Mouse (Mus musculus) midbrain, embryonic 11.5 days (tissue): ENCODE data around the gene Itgad. TPM values are rescaled to one million over a fixed set of nuclear protein-coding genes. Genes with fewer than 3 reads are reported as not detected.

Source experiments
- ATAC-seq: fragments of 200-750 bp; cut with Nextera tagmentation; 2 replicates; pipeline ENCODE4 v1.8.0; 2017; ENCODE audit warnings: moderate TSS enrichment, moderate library complexity; ENCODE audit not compliant: low FRiP score
- DNase-seq: peaks from one replicate; pipeline ENCODE4 v3.0.0; 2015; ENCODE audit warnings: low spot score; ENCODE audit errors: missing footprints
- H3K27ac ChIP-seq: fragments of 300-500 bp; sonication (generic); 2 replicates; pipeline ENCODE4 v1.5.1; 2014; ENCODE audit warnings: low read depth, low read length
- H3K27me3 ChIP-seq: fragments of 300-500 bp; sonication (generic); 2 replicates; pipeline ENCODE4 v1.6.1; 2014; ENCODE audit warnings: mild to moderate bottlenecking, low read length, moderate library complexity, mixed read lengths; ENCODE audit not compliant: control insufficient read depth, insufficient read depth
- H3K36me3 ChIP-seq: fragments of 300-500 bp; sonication (generic); 2 replicates; pipeline ENCODE4 v1.6.1; 2014; ENCODE audit warnings: mild to moderate bottlenecking, low read length, moderate library complexity, mixed read lengths; ENCODE audit not compliant: control insufficient read depth, insufficient read depth
- H3K4me1 ChIP-seq: fragments of 300-500 bp; sonication (generic); 2 replicates; pipeline ENCODE4 v1.6.1; 2014; ENCODE audit warnings: low read length; ENCODE audit not compliant: control insufficient read depth, insufficient read depth
- H3K4me2 ChIP-seq: fragments of 300-500 bp; sonication (generic); 2 replicates; pipeline ENCODE4 v1.6.1; 2014; ENCODE audit warnings: mild to moderate bottlenecking, moderate library complexity
- H3K4me3 ChIP-seq: fragments of 300-500 bp; sonication (generic); 2 replicates; pipeline ENCODE4 v1.5.1; 2014; ENCODE audit warnings: low read depth, low read length
- H3K9ac ChIP-seq: fragments of 300-500 bp; sonication (generic); 2 replicates; pipeline ENCODE4 v1.6.1; 2014; ENCODE audit warnings: low read length
- H3K9me3 ChIP-seq: fragments of 300-500 bp; sonication (generic); 2 replicates; pipeline ENCODE4 v1.6.1; 2016; ENCODE audit warnings: low read length; ENCODE audit not compliant: control insufficient read depth
- WGBS: fragments of 180-500 bp; shearing (Covaris S2); extraction: QIAGEN DNeasy Blood & Tissue Kit; methylation state at CpG from one replicate; pipeline ENCODE4 v1.1.7; 2014; 5-methylcytosine and 5-hydroxymethylcytosine counted together
- polyA plus RNA-seq: library from polyadenylated mRNA; unstranded; fragments of >200 nt; fragmentation: Nextera tagmentation; extraction: Ambion mirVana; gene quantifications from 2 replicates; pipeline ENCODE4 v1.2.1, GENCODE M21; 2014

Itgad gene
- polyA plus RNA-seq, 1 experiment from 2014 or later: not detected

DNA sequence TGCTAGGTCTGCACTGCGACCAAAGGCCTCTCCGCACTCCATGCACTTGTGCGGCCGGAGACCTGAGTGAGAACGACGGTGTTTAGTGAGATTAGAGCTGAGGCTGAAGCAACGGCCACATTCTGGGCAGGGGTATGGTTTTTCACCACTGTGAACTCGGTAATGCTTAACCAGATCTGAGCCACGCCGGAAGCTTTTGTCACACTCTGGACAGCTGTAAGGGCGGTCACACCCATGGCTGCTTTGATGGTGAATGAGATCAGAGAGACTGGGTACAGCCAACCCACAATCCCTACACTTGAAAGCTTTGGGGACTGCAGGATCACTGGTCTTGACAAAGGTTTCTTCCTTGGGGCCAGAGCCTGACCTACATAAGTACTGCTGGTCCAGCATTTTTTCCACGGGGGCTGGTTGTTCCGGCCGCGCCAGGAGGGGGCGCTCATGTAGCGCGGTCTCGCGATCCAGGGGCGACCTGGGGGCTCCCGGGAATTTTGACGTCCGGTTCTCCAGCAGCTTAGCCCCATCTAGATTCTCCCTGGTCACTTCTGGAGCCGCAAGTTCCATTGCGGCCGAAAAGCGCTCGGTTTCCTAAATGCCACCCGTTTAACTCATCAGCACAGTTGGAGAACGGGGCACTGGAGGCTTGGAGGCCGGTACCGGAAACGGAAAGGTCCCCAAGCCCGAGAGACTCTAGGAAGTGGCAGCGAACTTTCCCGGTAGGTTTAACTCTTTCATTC, 82.8 kb downstream of the Itgad start, which contains the start of gene Armc5:
Gene Armc5 (plus strand): TSS at position 487 of the 737 bp plus-strand sequence.
- H3K4me2 ChIP-seq: peak within 1 kb of the TSS; percentile 89
- 26% methylated on average over 37 of the region's 37 CpGs for WGBS
- ATAC-seq: peak; percentile 16; the same call in 1 of the 2 replicates

DNA sequence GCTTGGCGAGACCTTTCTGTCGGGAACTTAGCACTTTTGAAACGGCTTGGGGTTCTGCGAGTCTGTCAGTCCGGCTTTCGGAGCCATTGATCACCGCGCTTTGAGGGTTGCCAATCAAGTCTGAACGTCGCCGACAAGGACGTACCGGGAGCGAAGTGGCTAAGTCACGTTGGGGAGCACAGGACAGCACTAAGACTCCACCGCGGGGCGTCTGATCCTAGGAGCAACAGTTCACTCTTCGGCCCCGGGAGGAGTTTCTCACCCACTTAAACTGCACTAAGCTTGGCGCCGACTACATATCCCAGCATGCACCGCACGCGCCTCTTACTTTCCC, 83.4 kb downstream of the Itgad start:
- Histone ChIP-seq H3K9ac (peak overlapping the region; percentile 85), H3K9me3 (no peaks in the 10 kb centered on the region), H3K4me1 (0 out of 2 replicates have a peak, but pooled peaks cover 3% of the 10 kb centered on the region), H3K36me3 (peaks cover 4% of the 10 kb centered on the region; the same call in 1 of the 2 replicates), H3K27me3 (no peaks in the 10 kb centered on the region), H3K27ac (peak overlapping the region; percentile 91; the same call in 1 of the 2 replicates), H3K4me3 (peak overlapping the region; percentile 72), H3K4me2 (peak overlapping the region; percentile 89)
- ATAC-seq (peak; percentile 49; the same call in 1 of the 2 replicates), DNase-seq (no peak)
- under 1% methylated on average over 25 of the region's 25 CpGs for WGBS

More for the DNA sequence above, 82.8 kb downstream of the Itgad start, which contains the start of gene Armc5:
- H3K36me3 ChIP-seq: peaks cover 4% of the 10 kb centered on the region; the same call in 1 of the 2 replicates
- H3K27me3 ChIP-seq: no peaks in the 10 kb centered on the region
- H3K4me3 ChIP-seq: peak within 1 kb of the TSS; percentile 72
- H3K9ac ChIP-seq: peak within 1 kb of the TSS; percentile 85
- no peaks in the 10 kb centered on the region for H3K9me3 ChIP-seq
- DNase-seq: peak; percentile 99
- H3K4me1 ChIP-seq: 0 out of 2 replicates have a peak, but pooled peaks cover 3% of the 10 kb centered on the region
- H3K27ac ChIP-seq: peak within 1 kb of the TSS; percentile 91

DNA sequence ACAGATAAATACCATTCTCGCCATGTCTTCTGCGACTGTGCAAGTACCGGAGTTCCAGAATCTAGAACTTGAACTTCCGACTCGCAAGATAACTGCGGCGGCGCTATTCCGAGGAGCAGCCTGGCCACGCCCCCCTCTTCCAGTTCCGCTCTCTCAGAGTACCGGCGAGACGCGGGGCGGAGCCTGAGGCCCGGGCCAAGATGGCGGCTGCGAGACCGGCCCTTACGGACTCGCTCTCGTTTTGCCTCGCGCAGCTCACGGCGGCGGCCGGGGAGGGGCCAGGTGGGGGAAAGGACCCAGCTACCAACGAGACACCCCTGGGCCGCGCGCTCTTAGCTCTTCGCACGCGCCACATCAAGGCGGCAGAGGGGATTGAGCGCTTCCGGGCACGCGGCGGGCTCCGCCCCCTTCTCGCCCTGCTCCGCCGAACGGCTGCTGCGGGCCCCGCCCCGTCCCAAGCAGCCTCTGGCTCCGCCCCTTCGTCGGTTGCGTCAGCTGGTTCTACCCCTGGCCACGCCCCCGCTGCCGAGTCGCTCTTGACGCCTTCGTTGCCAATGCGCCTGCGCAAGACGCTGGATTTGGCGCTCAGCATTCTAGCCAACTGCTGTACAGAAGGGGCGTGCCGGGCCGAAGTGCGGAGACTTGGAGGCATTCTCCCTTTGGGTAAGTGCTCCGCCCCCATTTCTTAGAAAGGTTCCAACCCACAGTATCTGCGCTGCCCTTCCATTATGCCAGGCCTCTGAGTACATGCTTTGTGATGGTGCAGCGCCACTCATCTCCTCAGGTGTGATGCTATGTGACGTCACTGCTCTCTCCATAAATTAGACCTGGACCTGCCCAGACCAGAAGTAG, 84.0 kb downstream of the Itgad start, which contains the start of gene 9130023H24Rik:
Gene 9130023H24Rik (minus strand): TSS at position 105 of the 852 bp plus-strand sequence.
- peak within 1 kb of the TSS; percentile 72 for H3K4me3 ChIP-seq
- WGBS: under 1% methylated on average over 72 of the region's 72 CpGs
- DNase-seq (peak; percentile 100), ATAC-seq (peak; percentile 93)
- no peaks in the 10 kb centered on the region for H3K9me3 ChIP-seq
- H3K27me3 ChIP-seq: no peaks in the 10 kb centered on the region
- peak within 1 kb of the TSS; percentile 89 for H3K4me2 ChIP-seq
- H3K4me1 ChIP-seq: 0 out of 2 replicates have a peak, but pooled peaks cover 3% of the 10 kb centered on the region
- H3K36me3 ChIP-seq: peaks cover 6% of the 10 kb centered on the region; the same call in 1 of the 2 replicates
- H3K9ac ChIP-seq: peak within 1 kb of the TSS; percentile 85
- peak within 1 kb of the TSS; percentile 91 for H3K27ac ChIP-seq

DNA sequence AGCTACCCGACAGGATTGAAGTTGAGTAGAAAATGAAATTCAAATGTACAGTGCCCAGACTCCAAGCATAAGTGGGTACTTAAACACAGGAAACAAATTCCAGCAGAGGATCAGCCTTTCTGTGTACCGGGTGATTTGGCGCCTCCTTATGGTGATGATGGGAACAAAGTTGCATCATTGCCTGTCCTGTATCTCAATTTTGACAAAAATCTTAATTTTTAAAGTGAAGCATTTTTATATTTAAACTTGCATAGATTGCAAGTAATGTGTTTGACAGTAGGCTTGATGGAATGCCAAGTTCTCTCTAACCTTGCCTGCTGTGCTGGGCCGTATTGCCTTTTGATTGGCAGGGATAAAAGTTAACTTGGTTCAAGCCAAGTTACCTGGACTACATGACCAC, 84.8 kb downstream of the Itgad start:
- DNase-seq: peak; percentile 90
- Histone ChIP-seq H3K27ac (no peak overlapping the region), H3K9ac (no peak overlapping the region), H3K27me3 (no peaks in the 10 kb centered on the region), H3K4me3 (peak overlapping the region; percentile 72), H3K4me1 (0 out of 2 replicates have a peak, but pooled peaks cover 3% of the 10 kb centered on the region), H3K9me3 (no peaks in the 10 kb centered on the region), H3K36me3 (peaks cover 6% of the 10 kb centered on the region; the same call in 1 of the 2 replicates), H3K4me2 (peak overlapping the region; percentile 45)
- ATAC-seq: peak; percentile 4; the same call in 1 of the 2 replicates
- 30% methylated on average over 4 of the region's 4 CpGs for WGBS

DNA sequence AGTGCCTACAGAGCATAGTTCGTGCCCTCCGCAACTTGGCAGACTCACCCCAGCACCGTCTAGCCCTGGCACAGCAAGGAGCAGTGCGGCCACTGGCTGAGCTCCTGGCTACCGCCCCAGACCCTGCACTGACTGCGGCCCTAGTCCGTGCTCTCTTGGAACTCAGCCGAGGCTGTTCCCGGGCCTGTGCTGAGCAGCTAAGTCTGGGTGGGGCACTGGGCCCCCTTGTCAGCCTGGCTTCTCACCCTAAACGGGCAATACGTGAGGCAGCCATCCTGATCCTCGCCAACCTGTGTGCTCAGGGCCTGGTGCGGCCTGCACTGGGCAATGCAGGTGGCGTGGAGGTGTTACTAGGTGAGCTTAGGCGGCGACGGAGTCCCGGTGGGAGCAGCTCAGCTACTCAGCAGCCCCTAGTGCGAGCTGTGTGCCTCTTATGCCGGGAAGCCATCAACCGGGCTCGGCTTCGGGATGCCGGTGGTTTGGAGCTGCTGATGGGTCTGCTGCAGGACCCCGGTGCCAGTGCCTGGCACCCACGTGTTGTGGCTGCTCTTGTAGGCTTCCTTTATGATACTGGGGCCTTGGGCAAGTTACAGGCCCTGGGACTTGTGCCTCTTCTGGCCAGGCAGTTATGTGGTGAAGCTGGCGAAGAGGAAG, 86.1 kb downstream of the Itgad start:
- Histone ChIP-seq H3K9me3 (no peaks in the 10 kb centered on the region), H3K27ac (no peak overlapping the region), H3K36me3 (peaks cover 6% of the 10 kb centered on the region; the same call in 1 of the 2 replicates), H3K4me3 (no peak overlapping the region), H3K4me1 (0 out of 2 replicates have a peak, but pooled peaks cover 3% of the 10 kb centered on the region), H3K27me3 (no peaks in the 10 kb centered on the region), H3K4me2 (no peak overlapping the region), H3K9ac (no peak overlapping the region)
- DNase-seq (no peak), ATAC-seq (no peak)
- WGBS: 93% methylated on average over 27 of the region's 27 CpGs

DNA sequence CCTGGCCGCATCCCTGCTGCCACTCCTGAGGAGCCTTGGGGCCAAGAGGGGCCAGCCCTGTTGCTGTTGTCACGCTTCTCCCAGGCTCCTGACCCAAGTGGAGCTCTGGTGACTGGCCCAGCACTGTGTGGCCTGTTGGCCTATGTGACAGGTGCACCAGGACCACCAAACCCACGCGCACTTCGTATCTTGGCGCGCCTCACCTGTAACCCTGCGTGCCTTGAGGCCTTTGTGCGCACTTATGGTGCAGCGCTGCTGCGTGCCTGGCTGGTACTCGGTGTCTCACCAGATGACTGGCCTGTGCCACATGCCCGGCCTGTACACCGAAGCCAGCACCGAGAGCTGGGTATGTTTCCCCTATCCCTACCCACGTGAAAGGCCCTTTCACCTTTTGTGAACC, 88.2 kb downstream of the Itgad start:
- no peak for DNase-seq
- 94% methylated on average over 16 of the region's 16 CpGs for whole genome bisulfite sequencing
- peaks cover 11% of the 10 kb centered on the region for H3K4me1 ChIP-seq
- no peak overlapping the region for H3K9ac ChIP-seq
- 0 out of 2 replicates have a peak, but pooled peaks cover 3% of the 10 kb centered on the region for H3K27me3 ChIP-seq
- peaks cover 6% of the 10 kb centered on the region; the same call in 1 of the 2 replicates for H3K36me3 ChIP-seq
- no peak overlapping the region for H3K4me3 ChIP-seq
- no peak overlapping the region for H3K4me2 ChIP-seq
- no peak for ATAC-seq
- no peak overlapping the region for H3K27ac ChIP-seq
- no peaks in the 10 kb centered on the region for H3K9me3 ChIP-seq

DNA sequence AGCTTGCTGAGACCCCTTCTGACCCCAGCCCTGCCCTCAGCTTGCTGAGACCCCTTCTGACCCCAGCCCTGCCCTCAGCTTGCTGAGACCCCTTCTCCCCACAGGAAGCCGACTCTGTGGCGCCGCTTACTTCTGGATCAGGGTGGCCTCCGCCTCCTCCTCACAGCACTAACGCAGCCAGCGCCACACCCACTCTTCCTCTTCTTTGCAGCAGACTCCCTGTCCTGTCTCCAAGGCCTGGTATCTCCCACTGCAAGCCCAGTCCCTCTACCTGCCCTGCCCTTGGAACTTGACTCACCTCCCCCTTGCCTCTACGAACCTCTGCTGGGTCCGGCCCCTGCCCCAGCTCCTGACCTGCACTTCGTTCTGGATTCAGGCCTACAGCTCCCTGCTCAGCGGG, 89.7 kb downstream of the Itgad start:
- peaks cover 11% of the 10 kb centered on the region for H3K4me1 ChIP-seq
- no peak overlapping the region for H3K9ac ChIP-seq

DNA sequence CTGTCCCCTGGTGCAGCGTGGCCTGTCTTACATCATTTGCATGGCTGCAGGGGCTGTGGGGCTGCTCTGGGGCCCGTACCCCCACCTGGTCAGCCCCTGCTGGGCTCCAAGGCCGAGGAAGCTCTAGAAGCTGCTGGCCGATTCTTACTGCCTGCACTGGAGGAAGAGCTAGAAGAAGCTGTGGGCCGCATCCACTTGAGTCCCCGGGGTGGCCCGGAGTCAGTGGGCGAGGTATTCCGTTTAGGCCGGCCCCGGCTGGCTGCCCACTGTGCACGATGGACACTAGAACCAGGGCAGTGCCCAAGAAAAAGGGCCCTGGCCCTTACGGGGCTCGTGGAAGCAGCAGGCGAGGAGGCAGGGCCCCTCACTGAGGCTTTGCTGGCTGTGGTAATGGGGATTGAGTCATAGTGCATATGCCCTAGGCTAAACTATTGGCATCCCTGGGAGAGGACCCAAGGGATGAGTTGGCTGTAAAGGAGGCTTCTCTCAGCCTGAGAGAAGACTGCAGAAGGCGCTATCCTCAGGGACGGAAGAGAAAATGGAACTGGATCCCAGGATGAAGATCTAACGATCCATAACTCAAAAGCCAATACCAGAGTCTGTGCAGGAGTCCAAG, 90.3 kb downstream of the Itgad start:
- H3K27me3 ChIP-seq: 0 out of 2 replicates have a peak, but pooled peaks cover 3% of the 10 kb centered on the region
- no peak overlapping the region for H3K4me3 ChIP-seq
- 76% methylated on average over 18 of the region's 18 CpGs for WGBS
- peaks cover 11% of the 10 kb centered on the region for H3K4me1 ChIP-seq
- H3K27ac ChIP-seq: no peak overlapping the region
- no peak overlapping the region for H3K9ac ChIP-seq
- no peaks in the 10 kb centered on the region for H3K9me3 ChIP-seq
- ATAC-seq (no peak), DNase-seq (no peak)
- H3K4me2 ChIP-seq: no peak overlapping the region
- H3K36me3 ChIP-seq: peaks cover 6% of the 10 kb centered on the region; the same call in 1 of the 2 replicates

More for the DNA sequence above, 89.7 kb downstream of the Itgad start:
- no peak overlapping the region for H3K27ac ChIP-seq
- H3K4me3 ChIP-seq: no peak overlapping the region
- ATAC-seq (no peak), DNase-seq (no peak)
- H3K4me2 ChIP-seq: no peak overlapping the region
- H3K36me3 ChIP-seq: peaks cover 6% of the 10 kb centered on the region; the same call in 1 of the 2 replicates
- no peaks in the 10 kb centered on the region for H3K9me3 ChIP-seq
- 44% methylated on average over 10 of the region's 10 CpGs for WGBS
- H3K27me3 ChIP-seq: 0 out of 2 replicates have a peak, but pooled peaks cover 3% of the 10 kb centered on the region
